Mouse (Mus musculus): ENCODE measurements around the gene Samd3. TPM values are rescaled to one million over a fixed set of nuclear protein-coding genes. Genes with fewer than 3 reads are reported as not detected.

Gene Samd3
- not detected in 2 replicates for polyA plus RNA-seq (2015; fragmentation: Nextera tagmentation; extraction: Ambion mirVana)

- no peak within 1 kb of the TSS for H3K27ac ChIP-seq
- H3K4me2 ChIP-seq = no peak within 1 kb of the TSS
- H3K9me3 ChIP-seq = no peaks in the 10 kb centered on the region
- WGBS = 51% methylated on average over 4 of the region's 4 CpGs
- no peak for ATAC-seq (ENCODE audit: insufficient read depth, low FRiP score, low read depth)
- no peaks in the 10 kb centered on the region for H3K4me1 ChIP-seq
- H3K9ac ChIP-seq = no peak within 1 kb of the TSS
- no peak within 1 kb of the TSS for H3K4me3 ChIP-seq (replicated peaks)
- H3K36me3 ChIP-seq = no peaks in the 10 kb centered on the region
- H3K27me3 ChIP-seq (replicated peaks) = no peaks in the 10 kb centered on the region
These were observed at the start of gene Samd3 for GRCm38 (mm10) chr10:26229488-26229887. Samd3 (plus strand) TSS chr10:26229707.

- WGBS = 81% methylated on average over 5 of the region's 5 CpGs
- no peak overlapping the region for H3K4me3 ChIP-seq (replicated peaks)
These were observed 44.2 kb upstream of the Samd3 start for GRCm38 (mm10) chr10:26185289-26185688.

GRCm38 (mm10) chr10:26190811-26191210, 38.7 kb upstream of the Samd3 start:
- no peak overlapping the region for H3K27ac ChIP-seq
- no peaks in the 10 kb centered on the region for H3K9me3 ChIP-seq
- H3K36me3 ChIP-seq = no peaks in the 10 kb centered on the region
- ATAC-seq (ENCODE audit: insufficient read depth, low FRiP score, low read depth) = no peak
- H3K4me2 ChIP-seq = no peak overlapping the region
- no peaks in the 10 kb centered on the region for H3K4me1 ChIP-seq
- H3K27me3 ChIP-seq (replicated peaks) = no peaks in the 10 kb centered on the region
- H3K9ac ChIP-seq = no peak overlapping the region
- H3K4me3 ChIP-seq (replicated peaks) = no peak overlapping the region

More at GRCm38 (mm10) chr10:26185289-26185688, 44.2 kb upstream of the Samd3 start:
- Histone ChIP-seq H3K4me1 (no peaks in the 10 kb centered on the region), H3K27ac (no peak overlapping the region), H3K36me3 (no peaks in the 10 kb centered on the region), H3K4me2 (no peak overlapping the region), H3K9ac (no peak overlapping the region), H3K9me3 (no peaks in the 10 kb centered on the region), H3K27me3 (replicated peaks) (no peaks in the 10 kb centered on the region)
- no peak for ATAC-seq (ENCODE audit: insufficient read depth, low FRiP score, low read depth)

GRCm38 (mm10) chr10:26194892-26195291, 34.6 kb upstream of the Samd3 start:
- no peaks in the 10 kb centered on the region for H3K4me1 ChIP-seq
- H3K9me3 ChIP-seq = no peaks in the 10 kb centered on the region
- H3K9ac ChIP-seq = no peak overlapping the region
- no peak overlapping the region for H3K4me2 ChIP-seq
- ATAC-seq (ENCODE audit: insufficient read depth, low FRiP score, low read depth) = no peak
- 83% methylated on average over 1 of the region's 1 CpGs for WGBS
- no peaks in the 10 kb centered on the region for H3K36me3 ChIP-seq
- H3K27ac ChIP-seq = no peak overlapping the region
- H3K27me3 ChIP-seq (replicated peaks) = no peaks in the 10 kb centered on the region
- H3K4me3 ChIP-seq (replicated peaks) = no peak overlapping the region

- H3K27me3 ChIP-seq (replicated peaks) = no peaks in the 10 kb centered on the region
- H3K4me3 ChIP-seq (replicated peaks) = no peak overlapping the region
- no peak for ATAC-seq (ENCODE audit: insufficient read depth, low FRiP score, low read depth)
- no peaks in the 10 kb centered on the region for H3K36me3 ChIP-seq
- H3K27ac ChIP-seq = no peak overlapping the region
- H3K9ac ChIP-seq = no peak overlapping the region
- WGBS = 87% methylated on average over 9 of the region's 9 CpGs
- no peaks in the 10 kb centered on the region for H3K9me3 ChIP-seq
- no peaks in the 10 kb centered on the region for H3K4me1 ChIP-seq
- no peak overlapping the region for H3K4me2 ChIP-seq
These were observed 26.7 kb upstream of the Samd3 start for GRCm38 (mm10) chr10:26202708-26203368.

- Histone ChIP-seq H3K27ac (no peak overlapping the region), H3K4me1 (no peaks in the 10 kb centered on the region), H3K4me2 (no peak overlapping the region), H3K9me3 (no peaks in the 10 kb centered on the region), H3K36me3 (no peaks in the 10 kb centered on the region), H3K4me3 (replicated peaks) (no peak overlapping the region), H3K27me3 (replicated peaks) (no peaks in the 10 kb centered on the region), H3K9ac (no peak overlapping the region)
- ATAC-seq (ENCODE audit: insufficient read depth, low FRiP score, low read depth) = no peak
- 64% methylated on average over 4 of the region's 4 CpGs for WGBS
These were observed 8.8 kb upstream of the Samd3 start for GRCm38 (mm10) chr10:26220729-26221128.

GRCm38 (mm10) chr10:26226241-26226640, 3.3 kb upstream of the Samd3 start:
- Histone ChIP-seq H3K9ac (no peak overlapping the region), H3K27me3 (replicated peaks) (no peaks in the 10 kb centered on the region), H3K4me1 (no peaks in the 10 kb centered on the region), H3K4me3 (replicated peaks) (no peak overlapping the region), H3K9me3 (no peaks in the 10 kb centered on the region), H3K4me2 (no peak overlapping the region), H3K27ac (no peak overlapping the region), H3K36me3 (no peaks in the 10 kb centered on the region)
- no peak for ATAC-seq (ENCODE audit: insufficient read depth, low FRiP score, low read depth)
- whole genome bisulfite sequencing = 80% methylated on average over 5 of the region's 5 CpGs

- 37% methylated on average over 2 of the region's 2 CpGs for WGBS
These were observed 2.8 kb upstream of the Samd3 start for GRCm38 (mm10) chr10:26226734-26227133.

GRCm38 (mm10) chr10:26228187-26228586, 1.3 kb upstream of the Samd3 start:
- Histone ChIP-seq H3K36me3 (no peaks in the 10 kb centered on the region), H3K27ac (no peak overlapping the region), H3K4me1 (no peaks in the 10 kb centered on the region), H3K27me3 (replicated peaks) (no peaks in the 10 kb centered on the region), H3K4me3 (replicated peaks) (no peak overlapping the region), H3K9ac (no peak overlapping the region), H3K4me2 (no peak overlapping the region), H3K9me3 (no peaks in the 10 kb centered on the region)
- no peak for ATAC-seq (ENCODE audit: insufficient read depth, low FRiP score, low read depth)

More at GRCm38 (mm10) chr10:26226734-26227133, 2.8 kb upstream of the Samd3 start:
- Histone ChIP-seq H3K4me3 (replicated peaks) (no peak overlapping the region), H3K27me3 (replicated peaks) (no peaks in the 10 kb centered on the region), H3K4me1 (no peaks in the 10 kb centered on the region), H3K4me2 (no peak overlapping the region), H3K9ac (no peak overlapping the region), H3K27ac (no peak overlapping the region), H3K9me3 (no peaks in the 10 kb centered on the region), H3K36me3 (no peaks in the 10 kb centered on the region)
- no peak for ATAC-seq (ENCODE audit: insufficient read depth, low FRiP score, low read depth)

- Histone ChIP-seq H3K4me1 (no peaks in the 10 kb centered on the region), H3K27me3 (replicated peaks) (no peaks in the 10 kb centered on the region), H3K9me3 (no peaks in the 10 kb centered on the region), H3K36me3 (no peaks in the 10 kb centered on the region), H3K27ac (no peak overlapping the region), H3K9ac (no peak overlapping the region), H3K4me3 (replicated peaks) (no peak overlapping the region), H3K4me2 (no peak overlapping the region)
- WGBS = 80% methylated on average over 3 of the region's 3 CpGs
- no peak for ATAC-seq (ENCODE audit: insufficient read depth, low FRiP score, low read depth)
These were observed 2.7 kb downstream of the Samd3 start for GRCm38 (mm10) chr10:26232071-26232653.

- Histone ChIP-seq H3K9me3 (no peaks in the 10 kb centered on the region), H3K9ac (no peak overlapping the region), H3K4me2 (no peak overlapping the region), H3K27ac (no peak overlapping the region), H3K27me3 (replicated peaks) (no peaks in the 10 kb centered on the region), H3K4me1 (no peaks in the 10 kb centered on the region), H3K36me3 (no peaks in the 10 kb centered on the region), H3K4me3 (replicated peaks) (no peak overlapping the region)
- no peak for ATAC-seq (ENCODE audit: insufficient read depth, low FRiP score, low read depth)
- 39% methylated on average over 4 of the region's 4 CpGs for WGBS
These were observed 9.1 kb downstream of the Samd3 start for GRCm38 (mm10) chr10:26238559-26238958.

- Histone ChIP-seq H3K36me3 (no peaks in the 10 kb centered on the region), H3K4me1 (no peaks in the 10 kb centered on the region), H3K9me3 (no peaks in the 10 kb centered on the region), H3K27ac (no peak overlapping the region), H3K9ac (no peak overlapping the region), H3K4me2 (no peak overlapping the region), H3K27me3 (replicated peaks) (no peaks in the 10 kb centered on the region), H3K4me3 (replicated peaks) (no peak overlapping the region)
- ATAC-seq (ENCODE audit: insufficient read depth, low FRiP score, low read depth) = no peak
- 27% methylated on average over 1 of the region's 1 CpGs for WGBS
These were observed 9.6 kb downstream of the Samd3 start for GRCm38 (mm10) chr10:26239090-26239489.

Measured in stomach, embryonic 15.5 days (tissue).